Mouse (Mus musculus) olfactory bulb, adult 2 months (tissue): ENCODE measurements around the gene Aasdhppt.

Experiments
- CTCF ChIP-seq: fragments of 200-500 bp; IDR thresholded peaks from 2 replicates; pipeline ENCODE4 v1.5.1; 2012; ENCODE audit warnings: low read depth, mild to moderate bottlenecking, low read length, moderate library complexity; ENCODE audit not compliant: insufficient read depth
- POLR2A ChIP-seq: fragments of 200-500 bp; IDR thresholded peaks from 2 replicates; pipeline ENCODE4 v1.6.1; 2012; ENCODE audit warnings: mild to moderate bottlenecking, low read depth, low read length, moderate library complexity; ENCODE audit not compliant: insufficient read depth

- no peak for TF ChIP-seq POLR2A
- TF ChIP-seq CTCF, result no peak
Observed at GRCm38 (mm10) chr9:4266881-4267280, 42.4 kb downstream of the Aasdhppt start.
